35 mouse cellular contexts compared by ENCODE assay signal in the genomic region with DNA sequence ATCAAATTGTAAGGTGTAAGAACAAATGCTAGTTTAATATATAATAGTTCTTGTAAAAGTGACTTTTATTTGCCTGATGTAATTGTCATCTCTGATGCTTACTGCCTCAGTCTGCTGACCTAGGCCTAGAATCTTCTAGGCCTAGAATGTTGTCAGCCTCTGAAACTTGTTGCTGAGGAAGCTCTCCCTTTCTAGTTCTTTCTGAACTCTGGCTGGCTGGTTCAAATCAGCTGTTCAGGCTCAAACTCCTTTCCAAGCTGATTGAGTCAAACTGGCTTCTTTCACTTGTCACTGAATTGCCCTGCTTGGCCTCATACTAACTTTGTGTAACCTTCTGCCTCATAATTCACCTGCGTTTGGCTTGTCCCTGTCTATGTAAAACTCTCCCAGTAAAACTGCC.
"Had no signal": no experiment of that assay in that cellular context is flagged by ENCODE, and none has a peak within 500 bp of the region (broad histone marks: within the 10 kb centered on the region; RNA-seq: fewer than 3 reads in every experiment).

No protein-coding gene starts in this region.

- H3K9me3 ChIP-seq: heart, embryonic 10.5 days; heart, embryonic 12.5 days; heart, embryonic 13.5 days; heart, embryonic 15.5 days; hindbrain, embryonic 10.5 days; hindbrain, embryonic 12.5 days; hindbrain, embryonic 13.5 days; hindbrain, embryonic 15.5 days; intestine, embryonic 15.5 days; kidney, embryonic 15.5 days had no signal

- H3K4me3 ChIP-seq: heart, embryonic 10.5 days; heart, embryonic 12.5 days; heart, embryonic 13.5 days; heart, embryonic 15.5 days; hindbrain, embryonic 10.5 days; hindbrain, embryonic 12.5 days; hindbrain, embryonic 13.5 days; hindbrain, embryonic 15.5 days; intestine, embryonic 15.5 days; kidney, embryonic 15.5 days; layer of hippocampus, adult 2 months had no signal

- H3K9ac ChIP-seq: heart, embryonic 12.5 days; heart, embryonic 13.5 days; heart, embryonic 15.5 days; hindbrain, embryonic 12.5 days; hindbrain, embryonic 13.5 days; hindbrain, embryonic 14.5 days; hindbrain, embryonic 15.5 days; intestine, embryonic 15.5 days; kidney, embryonic 15.5 days had no signal

- H3K4me2 ChIP-seq: heart, embryonic 11.5 days; heart, embryonic 12.5 days; heart, embryonic 13.5 days; heart, embryonic 15.5 days; hindbrain, embryonic 12.5 days; hindbrain, embryonic 13.5 days; hindbrain, embryonic 14.5 days; hindbrain, embryonic 15.5 days; intestine, embryonic 15.5 days; kidney, embryonic 15.5 days had no signal

- H3K36me3 ChIP-seq: heart, embryonic 15.5 days; hindbrain, embryonic 13.5 days; hindbrain, embryonic 15.5 days; intestine, embryonic 15.5 days had no signal

- H3K4me1 ChIP-seq: heart, embryonic 10.5 days had no signal

- H3K27ac ChIP-seq: heart, embryonic 10.5 days; heart, embryonic 13.5 days; heart, embryonic 15.5 days; hindbrain, embryonic 10.5 days; hindbrain, embryonic 12.5 days; hindbrain, embryonic 13.5 days; hindbrain, embryonic 14.5 days; hindbrain, embryonic 15.5 days; hindbrain, postnatal 0 days; intestine, embryonic 15.5 days; kidney, embryonic 15.5 days; kidney, postnatal 0 days; layer of hippocampus, adult 2 months had no signal

- ATAC-seq: hindbrain, embryonic 16.5 days; hindbrain, postnatal 0 days; inflammation-experienced regulatory T-cells, adult 6 months; intestine, embryonic 15.5 days; intestine, embryonic 16.5 days; intestine, postnatal 0 days had no signal

- H3K27me3 ChIP-seq: heart, embryonic 12.5 days; heart, embryonic 13.5 days; heart, embryonic 15.5 days; hindbrain, embryonic 12.5 days; hindbrain, embryonic 13.5 days; hindbrain, embryonic 15.5 days; intestine, embryonic 15.5 days; kidney, embryonic 15.5 days had no signal

- DNase-seq: heart, postnatal 10 days; heart, postnatal 14 days; heart, postnatal 36 days; heart, postnatal 4 days; kidney, adult 11 months; kidney, adult 18-20 months; kidney, adult 2 months; kidney, adult 8-10 months; kidney, adult 9 months; kidney, postnatal 10 days; kidney, postnatal 14 days; kidney, postnatal 25 days; kidney, postnatal 36 days; kidney, postnatal 4 days; layer of hippocampus, adult 9-11 months; layer of hippocampus, postnatal 36 days had no signal
